Mouse (Mus musculus): Measurements from ENCODE around the gene Kirrel2. TPM values are rescaled to one million over a fixed set of nuclear protein-coding genes. Genes with fewer than 3 reads are reported as not detected.

The Kirrel2 gene
- polyA plus RNA-seq, 1 experiment from 2014 or later = 1.3 TPM

DNA sequence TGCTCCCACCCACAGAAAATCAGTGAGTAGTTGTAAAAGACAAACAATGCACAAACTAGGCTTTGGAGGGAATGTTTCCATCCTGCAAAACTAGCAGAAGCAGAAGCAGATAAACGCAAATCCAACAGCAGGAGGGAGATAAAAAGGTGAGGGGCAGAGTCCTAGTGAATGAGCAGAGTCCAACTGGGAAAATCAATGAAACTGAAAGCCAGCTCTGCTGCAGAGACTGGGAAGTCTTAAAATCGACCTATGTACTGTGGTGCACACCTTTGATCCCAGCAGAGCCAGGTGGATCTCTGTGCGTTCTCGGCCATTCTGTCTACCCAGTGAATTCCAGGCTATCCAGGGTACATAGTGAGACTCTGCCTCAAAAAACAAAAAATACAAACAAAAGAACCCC, 17.5 kb upstream of the Kirrel2 start:
- Histone ChIP-seq H3K9ac (no peak overlapping the region), H3K4me2 (replicated peaks) (no peak overlapping the region), H3K27me3 (peaks cover 6% of the 10 kb centered on the region; the same call in 1 of the 2 replicates), H3K4me1 (no peaks in the 10 kb centered on the region), H3K36me3 (no peaks in the 10 kb centered on the region), H3K9me3 (replicated peaks) (no peaks in the 10 kb centered on the region), H3K4me3 (replicated peaks) (no peak overlapping the region), H3K27ac (replicated peaks) (no peak overlapping the region)
- ATAC-seq (ENCODE audit: insufficient number of reproducible peaks, low FRiP score, low TSS enrichment, low read depth) = no peak
- 66% methylated on average over 4 of the region's 4 CpGs for WGBS

DNA sequence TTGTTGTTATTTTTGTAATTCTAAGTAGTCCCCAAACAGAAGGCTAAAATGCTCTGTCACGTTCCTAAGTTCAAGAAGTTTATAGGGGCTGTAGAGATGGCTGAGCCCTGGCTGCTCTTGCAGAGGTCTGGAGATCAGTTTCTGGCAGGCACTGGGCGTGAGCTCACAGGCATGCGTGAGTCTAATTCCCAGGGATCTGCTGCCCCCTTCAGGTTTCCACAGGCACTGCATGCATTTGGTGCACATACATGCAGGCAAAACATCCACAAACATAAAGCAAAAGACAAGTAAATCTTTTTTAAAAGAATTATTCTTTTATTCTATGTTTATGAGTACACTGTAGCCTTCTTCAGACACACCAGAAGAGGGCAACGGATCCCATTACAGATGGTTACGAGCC, 14.9 kb upstream of the Kirrel2 start:
- no peak overlapping the region for H3K27ac ChIP-seq (replicated peaks)
- H3K27me3 ChIP-seq = peaks cover 13% of the 10 kb centered on the region
- no peak overlapping the region for H3K4me2 ChIP-seq (replicated peaks)
- H3K4me3 ChIP-seq (replicated peaks) = no peak overlapping the region
- no peaks in the 10 kb centered on the region for H3K36me3 ChIP-seq
- 0 out of 2 replicates have a peak, but pooled peaks cover 1% of the 10 kb centered on the region for H3K4me1 ChIP-seq
- no peak overlapping the region for H3K9ac ChIP-seq
- no peaks in the 10 kb centered on the region for H3K9me3 ChIP-seq (replicated peaks)
- 47% methylated on average over 5 of the region's 5 CpGs for WGBS
- no peak for ATAC-seq (ENCODE audit: insufficient number of reproducible peaks, low FRiP score, low TSS enrichment, low read depth)

DNA sequence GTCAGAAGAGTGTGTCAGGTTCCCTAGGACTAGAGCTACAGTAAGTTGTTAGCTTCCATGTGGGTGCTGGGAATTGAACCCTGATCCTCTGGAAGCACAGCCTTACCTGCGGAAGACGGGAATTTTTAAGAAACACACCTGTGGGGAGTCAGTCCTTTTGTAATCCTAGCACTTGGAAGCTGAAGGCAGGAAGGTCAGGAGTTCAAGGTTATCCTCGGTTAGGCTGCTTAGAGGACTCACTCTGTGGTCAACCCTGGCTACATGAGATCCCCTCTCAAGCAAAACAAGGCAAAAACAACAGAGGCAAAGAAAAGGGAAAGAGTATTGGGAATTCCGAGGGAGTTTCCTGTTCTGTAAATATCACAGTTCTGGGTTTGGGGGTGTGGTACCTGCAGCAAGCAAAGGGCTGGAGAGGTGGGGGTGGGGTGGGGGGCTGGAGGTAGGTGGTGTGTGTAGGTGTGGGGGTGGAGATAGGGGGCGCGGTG, 7.4 kb upstream of the Kirrel2 start:
- Histone ChIP-seq H3K4me3 (replicated peaks) (no peak overlapping the region), H3K36me3 (no peaks in the 10 kb centered on the region), H3K27me3 (peaks cover 82% of the 10 kb centered on the region), H3K27ac (replicated peaks) (no peak overlapping the region), H3K9me3 (replicated peaks) (no peaks in the 10 kb centered on the region), H3K4me2 (replicated peaks) (no peak overlapping the region), H3K4me1 (peaks cover 4% of the 10 kb centered on the region; the same call in 1 of the 2 replicates), H3K9ac (no peak overlapping the region)
- no peak for ATAC-seq (ENCODE audit: insufficient number of reproducible peaks, low FRiP score, low TSS enrichment, low read depth)
- WGBS = 9% methylated on average over 6 of the region's 6 CpGs

DNA sequence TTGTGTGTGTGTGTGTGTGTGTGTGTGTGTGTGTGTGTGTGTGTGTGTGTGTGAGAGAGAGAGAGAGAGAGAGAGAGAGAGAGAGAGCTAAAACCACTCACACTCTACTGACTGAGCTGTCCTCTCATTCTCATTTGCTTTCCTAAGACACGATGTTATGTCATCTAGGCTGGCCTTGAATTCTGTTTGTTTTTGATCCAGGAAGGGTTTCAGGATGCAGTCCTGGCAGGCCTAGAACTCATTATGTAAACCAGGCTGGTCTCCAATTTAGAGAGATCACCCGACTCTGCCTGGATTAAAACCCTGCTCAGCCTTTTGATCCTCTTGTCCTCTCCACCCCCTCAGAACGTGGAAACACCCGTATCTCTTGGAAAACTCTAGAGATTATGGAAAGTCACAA, 6.5 kb upstream of the Kirrel2 start:
- no peak overlapping the region for H3K4me3 ChIP-seq (replicated peaks)
- peaks cover 89% of the 10 kb centered on the region for H3K27me3 ChIP-seq
- H3K4me1 ChIP-seq = peaks cover 4% of the 10 kb centered on the region; the same call in 1 of the 2 replicates
- ATAC-seq (ENCODE audit: insufficient number of reproducible peaks, low FRiP score, low TSS enrichment, low read depth) = no peak
- H3K9me3 ChIP-seq (replicated peaks) = no peaks in the 10 kb centered on the region
- no peak overlapping the region for H3K27ac ChIP-seq (replicated peaks)
- no peaks in the 10 kb centered on the region for H3K36me3 ChIP-seq
- H3K9ac ChIP-seq = no peak overlapping the region
- WGBS = 15% methylated on average over 4 of the region's 4 CpGs
- H3K4me2 ChIP-seq (replicated peaks) = no peak overlapping the region

DNA sequence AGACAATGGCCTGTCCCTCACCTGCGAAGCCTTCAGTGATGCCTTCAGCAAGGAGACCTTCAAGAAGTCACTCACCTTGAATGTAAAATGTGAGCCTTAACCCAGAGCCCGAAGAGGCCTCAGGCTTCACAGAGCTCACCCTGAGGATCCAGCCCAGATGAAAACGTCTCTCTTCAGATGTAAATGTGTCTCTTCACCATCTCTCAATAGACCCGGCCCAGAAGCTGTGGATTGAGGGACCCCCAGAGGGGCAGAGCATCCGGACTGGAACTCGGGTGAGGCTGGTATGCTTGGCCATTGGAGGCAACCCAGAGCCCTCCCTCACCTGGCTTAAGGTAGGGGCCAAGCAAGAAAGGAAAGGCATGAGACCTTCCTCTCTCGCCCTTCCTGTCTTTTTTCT, 6.1 kb upstream of the Kirrel2 start:
- Histone ChIP-seq H3K4me3 (replicated peaks) (no peak overlapping the region), H3K9me3 (replicated peaks) (no peaks in the 10 kb centered on the region), H3K27ac (replicated peaks) (no peak overlapping the region), H3K9ac (no peak overlapping the region), H3K4me2 (replicated peaks) (no peak overlapping the region), H3K4me1 (peaks cover 4% of the 10 kb centered on the region; the same call in 1 of the 2 replicates), H3K27me3 (peaks cover 92% of the 10 kb centered on the region), H3K36me3 (no peaks in the 10 kb centered on the region)
- WGBS = 29% methylated on average over 7 of the region's 7 CpGs
- ATAC-seq (ENCODE audit: insufficient number of reproducible peaks, low FRiP score, low TSS enrichment, low read depth) = no peak

DNA sequence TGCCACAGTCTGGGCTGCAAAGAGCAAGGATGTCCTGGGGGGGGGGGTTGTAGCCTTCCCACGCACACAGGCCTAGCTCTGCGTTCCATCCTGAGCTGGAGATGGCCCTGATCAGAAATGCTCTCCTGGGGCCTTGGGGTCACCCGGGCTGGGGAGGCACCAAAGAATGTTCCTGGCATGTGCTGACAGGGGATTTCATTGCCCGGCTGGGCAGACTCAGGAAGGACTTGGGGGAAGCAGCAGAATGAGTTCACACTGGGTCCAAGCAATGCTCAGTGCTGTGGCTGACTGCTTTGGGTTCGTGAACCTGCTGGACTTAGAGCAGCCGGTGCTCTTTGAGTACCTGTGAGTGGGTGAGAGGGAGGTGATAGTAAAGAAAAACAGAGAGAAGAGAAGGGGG, 2.0 kb upstream of the Kirrel2 start:
- H3K4me3 ChIP-seq (replicated peaks) = no peak overlapping the region
- peaks cover 91% of the 10 kb centered on the region for H3K27me3 ChIP-seq
- no peak overlapping the region for H3K9ac ChIP-seq
- WGBS = 24% methylated on average over 6 of the region's 6 CpGs
- H3K36me3 ChIP-seq = no peaks in the 10 kb centered on the region
- peaks cover 18% of the 10 kb centered on the region for H3K4me1 ChIP-seq
- no peaks in the 10 kb centered on the region for H3K9me3 ChIP-seq (replicated peaks)
- no peak overlapping the region for H3K27ac ChIP-seq (replicated peaks)
- no peak for ATAC-seq (ENCODE audit: insufficient number of reproducible peaks, low FRiP score, low TSS enrichment, low read depth)
- no peak overlapping the region for H3K4me2 ChIP-seq (replicated peaks)

DNA sequence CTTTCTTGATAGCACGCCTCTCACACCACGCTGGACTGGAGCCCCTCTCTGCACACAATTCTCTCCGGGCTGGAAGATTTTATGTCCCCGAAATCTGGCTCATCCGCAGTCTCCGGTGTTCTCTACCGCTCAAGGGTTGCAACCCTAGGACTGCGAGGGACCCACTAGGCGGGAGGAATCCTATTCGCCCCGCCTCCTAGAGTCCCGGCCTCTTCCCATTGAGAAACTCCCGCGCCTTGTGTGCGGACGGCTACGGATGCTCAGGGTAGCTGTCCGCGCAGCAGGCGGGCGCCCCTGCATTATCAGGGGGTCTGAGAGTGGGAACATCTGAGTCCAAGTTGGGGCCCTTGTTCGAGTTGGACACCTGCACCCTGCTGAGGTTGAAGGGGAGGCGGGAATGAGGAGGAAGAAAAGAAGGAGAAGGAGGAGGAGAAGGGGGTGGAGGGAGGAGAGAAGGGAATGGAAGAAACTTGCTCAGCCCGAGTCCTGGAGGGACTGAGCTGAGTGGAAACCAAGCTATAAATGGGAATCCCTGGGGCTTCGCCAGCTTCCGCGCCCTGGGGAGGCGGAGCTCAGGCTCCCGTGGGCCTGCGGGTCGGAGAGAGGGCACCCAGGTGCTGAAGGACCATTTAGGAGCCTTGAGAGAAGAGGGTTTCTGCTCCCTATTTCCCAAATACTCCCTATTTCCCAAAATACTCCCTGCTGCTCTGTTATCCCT, 420 bp downstream of the Kirrel2 start:
- Histone ChIP-seq H3K4me2 (replicated peaks) (peak overlapping the region; percentile 42), H3K27ac (replicated peaks) (no peak overlapping the region), H3K4me1 (peaks cover 24% of the 10 kb centered on the region), H3K9ac (no peak overlapping the region), H3K4me3 (replicated peaks) (peak overlapping the region; percentile 22), H3K9me3 (replicated peaks) (no peaks in the 10 kb centered on the region), H3K27me3 (peaks cover 96% of the 10 kb centered on the region), H3K36me3 (no peaks in the 10 kb centered on the region)
- under 1% methylated on average over 31 of the region's 31 CpGs for WGBS
- ATAC-seq (ENCODE audit: insufficient number of reproducible peaks, low FRiP score, low TSS enrichment, low read depth) = peak; percentile 36; the same call in 1 of the 2 replicates

DNA sequence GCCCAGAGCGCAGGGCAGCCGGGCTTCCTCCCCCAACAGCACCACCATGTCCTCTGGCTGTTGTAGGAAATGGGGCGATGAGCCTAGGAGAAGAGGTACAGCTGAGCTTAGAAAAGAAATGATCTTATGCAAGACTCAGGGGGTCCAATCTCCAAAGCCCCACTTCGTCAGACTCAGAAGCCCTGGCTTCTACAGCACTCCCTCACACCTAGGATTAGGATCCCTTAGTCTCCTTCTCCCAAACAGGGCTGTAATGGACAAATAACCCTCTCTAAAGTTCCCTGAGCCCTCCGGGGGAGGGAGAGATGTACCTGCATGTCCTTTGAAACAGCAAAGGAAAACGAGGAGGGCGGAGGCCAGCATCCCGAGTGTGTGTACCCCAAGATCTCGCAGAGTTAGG, 1.0 kb downstream of the Kirrel2 start:
- Histone ChIP-seq H3K27ac (replicated peaks) (no peak overlapping the region), H3K4me1 (peaks cover 24% of the 10 kb centered on the region), H3K9ac (no peak overlapping the region), H3K4me2 (replicated peaks) (peak overlapping the region; percentile 42), H3K36me3 (no peaks in the 10 kb centered on the region), H3K27me3 (peaks cover 95% of the 10 kb centered on the region), H3K4me3 (replicated peaks) (peak overlapping the region; percentile 22; the same call in 1 of the 2 replicates), H3K9me3 (replicated peaks) (no peaks in the 10 kb centered on the region)
- ATAC-seq (ENCODE audit: insufficient number of reproducible peaks, low FRiP score, low TSS enrichment, low read depth) = no peak
- WGBS = 2% methylated on average over 9 of the region's 9 CpGs

DNA sequence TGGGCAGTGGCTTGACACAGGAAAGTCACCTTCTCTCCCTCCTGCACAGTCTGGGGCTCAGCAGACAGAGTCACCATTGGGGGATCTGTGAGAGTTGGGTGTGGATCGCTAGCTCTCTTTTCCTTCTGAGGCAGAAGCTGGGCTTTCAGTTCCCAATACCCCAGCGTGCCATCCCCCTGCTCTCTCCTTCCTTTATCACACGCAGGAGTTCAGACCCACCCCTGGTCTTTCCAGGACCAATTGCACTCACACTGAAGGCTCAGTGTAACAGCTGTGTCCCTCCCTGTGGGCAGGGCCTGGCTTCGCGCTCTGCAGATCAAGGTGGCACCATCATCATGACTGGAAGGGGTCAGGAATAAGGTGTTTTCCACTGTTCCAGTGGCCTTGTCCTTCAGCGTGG, 3.2 kb downstream of the Kirrel2 start:
- Histone ChIP-seq H3K9me3 (replicated peaks) (no peaks in the 10 kb centered on the region), H3K9ac (no peak overlapping the region), H3K4me3 (replicated peaks) (no peak overlapping the region), H3K27ac (replicated peaks) (no peak overlapping the region), H3K27me3 (peaks cover 86% of the 10 kb centered on the region), H3K36me3 (no peaks in the 10 kb centered on the region), H3K4me1 (peaks cover 24% of the 10 kb centered on the region), H3K4me2 (replicated peaks) (no peak overlapping the region)
- ATAC-seq (ENCODE audit: insufficient number of reproducible peaks, low FRiP score, low TSS enrichment, low read depth) = no peak
- 9% methylated on average over 6 of the region's 6 CpGs for WGBS

DNA sequence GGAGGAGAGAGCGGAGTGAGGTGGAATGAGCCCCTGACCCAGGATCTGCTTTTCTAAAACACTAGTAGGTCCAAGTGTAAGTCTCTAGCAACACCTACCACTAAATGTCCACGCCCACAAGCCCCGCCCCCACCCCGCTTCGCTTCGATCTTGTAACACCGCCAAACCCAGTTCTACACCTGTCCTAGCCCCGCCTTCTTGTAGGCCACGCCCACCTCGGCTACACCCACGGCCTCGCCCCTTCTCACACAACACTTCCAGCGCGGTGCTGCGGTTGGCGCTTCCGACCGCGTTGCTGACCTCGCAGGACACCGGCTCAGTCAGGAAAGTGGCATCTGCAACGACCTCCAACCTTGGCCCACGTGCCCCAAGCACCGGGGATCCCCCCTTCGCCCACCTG, 3.7 kb downstream of the Kirrel2 start:
- Histone ChIP-seq H3K36me3 (no peaks in the 10 kb centered on the region), H3K9me3 (replicated peaks) (no peaks in the 10 kb centered on the region), H3K4me1 (peaks cover 24% of the 10 kb centered on the region), H3K27me3 (peaks cover 81% of the 10 kb centered on the region), H3K27ac (replicated peaks) (no peak overlapping the region), H3K4me3 (replicated peaks) (peak overlapping the region; percentile 10; the same call in 1 of the 2 replicates), H3K4me2 (replicated peaks) (peak overlapping the region; percentile 35), H3K9ac (no peak overlapping the region)
- 0 out of 2 replicates have a peak, but pooled peaks have one; percentile 37 for ATAC-seq (ENCODE audit: insufficient number of reproducible peaks, low FRiP score, low TSS enrichment, low read depth)
- 2% methylated on average over 25 of the region's 25 CpGs for WGBS

DNA sequence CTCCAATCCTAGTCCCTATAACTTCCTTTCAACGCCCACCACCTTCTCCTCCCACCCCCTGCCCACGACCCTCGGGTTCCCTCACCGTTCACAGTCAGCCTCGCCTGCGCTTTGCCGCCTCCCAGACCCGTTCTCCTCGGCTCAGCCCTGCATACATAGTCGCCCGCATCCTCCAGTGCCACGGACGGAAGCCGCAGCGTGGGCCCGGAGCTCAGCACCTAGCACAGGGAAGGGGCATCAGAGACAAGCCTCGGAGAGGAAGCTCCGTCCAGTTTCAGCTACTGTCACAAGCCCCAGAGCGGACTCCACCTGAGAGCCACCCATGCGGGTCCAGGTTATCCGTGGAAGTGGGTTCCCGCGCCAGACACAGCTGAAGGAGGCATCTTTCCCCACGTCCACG, 4.2 kb downstream of the Kirrel2 start:
- peaks cover 24% of the 10 kb centered on the region for H3K4me1 ChIP-seq
- H3K9me3 ChIP-seq (replicated peaks) = no peaks in the 10 kb centered on the region
- H3K9ac ChIP-seq = no peak overlapping the region
- H3K4me3 ChIP-seq (replicated peaks) = no peak overlapping the region
- WGBS = 14% methylated on average over 25 of the region's 25 CpGs
- no peak overlapping the region for H3K27ac ChIP-seq (replicated peaks)
- H3K36me3 ChIP-seq = no peaks in the 10 kb centered on the region
- peak overlapping the region; percentile 35 for H3K4me2 ChIP-seq (replicated peaks)
- H3K27me3 ChIP-seq = peaks cover 77% of the 10 kb centered on the region
- no peak for ATAC-seq (ENCODE audit: insufficient number of reproducible peaks, low FRiP score, low TSS enrichment, low read depth)

DNA sequence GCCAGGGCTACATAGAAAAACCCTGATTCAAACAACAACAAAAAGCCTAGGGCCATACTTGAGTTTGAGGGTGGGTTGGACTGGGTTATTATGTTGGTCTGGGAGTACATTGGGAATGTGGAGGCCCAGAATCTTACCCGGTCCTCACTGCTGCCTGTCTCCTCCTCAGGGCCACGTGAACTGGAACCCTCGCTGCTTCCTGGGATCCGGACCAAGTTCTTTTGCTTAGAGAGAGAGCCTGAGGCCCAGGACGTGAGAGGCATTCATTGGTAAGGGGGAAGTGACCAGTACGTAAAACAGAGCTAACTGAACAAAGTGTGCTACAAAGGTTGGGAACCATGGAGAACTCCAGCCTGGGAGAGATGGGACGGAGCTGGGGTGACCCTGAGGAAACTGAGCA, 7.2 kb downstream of the Kirrel2 start:
- peaks cover 10% of the 10 kb centered on the region; the same call in 1 of the 2 replicates for H3K4me1 ChIP-seq
- H3K36me3 ChIP-seq = no peaks in the 10 kb centered on the region
- WGBS = 61% methylated on average over 7 of the region's 7 CpGs
- ATAC-seq (ENCODE audit: insufficient number of reproducible peaks, low FRiP score, low TSS enrichment, low read depth) = no peak
- H3K4me3 ChIP-seq (replicated peaks) = no peak overlapping the region
- peaks cover 46% of the 10 kb centered on the region for H3K27me3 ChIP-seq
- no peak overlapping the region for H3K27ac ChIP-seq (replicated peaks)
- H3K4me2 ChIP-seq (replicated peaks) = no peak overlapping the region
- no peaks in the 10 kb centered on the region for H3K9me3 ChIP-seq (replicated peaks)
- no peak overlapping the region for H3K9ac ChIP-seq
